Mouse (Mus musculus) left cerebral cortex, adult 9 months (tissue): Measurements from ENCODE around the gene Slc9a7.
A peak's percentile ranks its signal among the peaks of the same experiment; 100 is the strongest.

ENCODE experiments used
- DNase-seq, 2 experiments: peaks; one replicate each; pipeline ENCODE4 v3.0.0; 2022; ENCODE audit warnings: low spot score in 2 of 2

Gene Slc9a7

DNA sequence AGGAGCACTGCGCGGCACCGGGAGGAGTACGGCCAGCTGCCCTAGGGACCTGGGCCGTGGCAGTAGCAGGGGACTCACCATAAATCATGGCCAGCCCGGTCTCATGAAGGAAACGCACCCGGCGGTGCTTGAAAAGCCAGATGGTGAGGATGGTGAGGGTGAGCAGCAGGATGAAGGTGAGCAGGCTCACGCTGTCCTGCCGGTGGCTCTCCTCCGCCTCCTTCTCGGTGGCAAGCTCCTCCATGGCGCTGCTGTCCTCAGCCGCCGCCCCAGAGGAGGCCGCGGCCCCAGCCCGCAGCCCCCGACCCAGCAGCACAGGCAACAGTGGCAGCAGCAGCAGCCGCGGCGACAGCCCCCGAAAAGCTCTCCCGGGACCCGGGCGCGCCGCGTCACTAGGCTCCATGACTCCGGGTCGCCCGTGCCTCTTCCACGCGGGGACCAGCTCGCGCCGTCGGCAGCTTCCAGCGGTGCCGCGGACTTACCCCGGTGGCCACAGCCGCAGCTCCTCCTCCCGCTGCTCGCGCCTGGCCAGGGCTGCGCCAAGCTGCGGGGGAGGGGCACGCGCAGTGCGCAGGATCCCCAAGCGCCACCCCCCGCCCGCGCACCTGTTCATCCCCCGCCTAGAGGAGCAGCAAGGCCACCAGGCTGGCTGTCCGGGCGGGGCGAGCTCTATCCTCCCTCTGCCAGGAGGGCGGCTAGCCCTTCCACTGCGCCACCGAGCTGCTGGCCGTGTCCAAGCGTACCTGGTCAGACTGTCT lies at the start of gene Slc9a7:
Gene Slc9a7 (minus strand): TSS at position 526 of the 758 bp plus-strand sequence.
- peak in 1 of 2 experiments; percentile 58 for DNase-seq

DNA sequence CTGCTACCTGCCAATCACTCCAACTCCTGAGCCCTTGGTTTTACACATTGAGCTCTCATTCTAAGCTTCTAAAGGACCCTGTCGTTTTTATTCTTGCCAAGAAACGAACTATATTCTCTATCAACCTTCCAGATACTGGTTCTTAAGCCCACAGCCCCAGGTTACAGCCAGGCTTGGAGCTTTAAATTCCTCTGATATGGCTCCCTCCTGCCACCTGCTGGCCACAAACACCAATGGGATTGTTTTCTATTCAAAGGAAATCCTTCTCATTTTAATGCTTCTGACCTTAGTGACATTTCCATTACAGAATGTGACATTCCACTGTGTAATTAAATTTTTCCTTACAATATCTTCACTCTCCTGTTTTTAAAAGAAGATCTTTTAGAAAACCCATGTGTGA lies 44.1 kb upstream of the Slc9a7 start:
- DNase-seq = peak in 1 of 2 experiments; percentile 36

DNA sequence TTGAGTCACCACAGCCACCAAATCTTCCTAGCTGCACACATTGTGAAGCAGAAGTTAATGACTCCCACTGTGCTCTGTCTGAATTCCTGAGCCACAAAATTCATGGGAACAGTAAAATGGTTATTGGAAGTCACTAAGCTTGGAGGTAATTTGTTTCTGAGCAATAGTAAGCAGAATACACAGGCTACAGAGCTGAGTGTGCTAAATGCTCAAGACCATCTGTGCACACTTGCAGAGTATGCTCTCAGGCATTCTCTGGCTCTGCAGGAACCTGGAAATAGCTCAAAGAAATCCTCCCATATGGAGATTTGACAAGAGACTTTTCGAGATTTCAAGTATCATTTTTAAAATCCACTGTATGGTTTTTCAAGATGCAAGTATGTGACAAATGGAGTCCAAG lies 41.1 kb upstream of the Slc9a7 start:
- peak in 1 of 2 experiments; percentile 31 for DNase-seq

DNA sequence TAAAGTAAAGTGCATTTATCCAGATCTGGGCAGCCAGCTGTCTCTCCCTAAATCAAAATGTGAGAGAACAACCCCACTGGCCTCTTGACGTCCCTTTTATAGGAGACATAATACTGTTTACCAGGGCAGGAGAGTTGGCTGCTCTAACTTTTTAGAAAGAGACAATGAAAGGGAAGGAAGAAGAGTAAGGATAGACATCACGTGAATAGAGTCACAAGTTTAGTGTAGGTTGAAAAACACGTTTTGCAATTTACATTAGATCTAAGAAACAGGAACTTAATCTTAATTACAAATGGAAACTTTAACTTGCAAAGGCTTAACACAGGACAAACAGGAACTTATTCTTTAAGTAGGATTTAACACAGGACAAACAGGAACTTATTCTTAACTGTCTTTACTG lies 15.6 kb upstream of the Slc9a7 start:
- DNase-seq = no peak

DNA sequence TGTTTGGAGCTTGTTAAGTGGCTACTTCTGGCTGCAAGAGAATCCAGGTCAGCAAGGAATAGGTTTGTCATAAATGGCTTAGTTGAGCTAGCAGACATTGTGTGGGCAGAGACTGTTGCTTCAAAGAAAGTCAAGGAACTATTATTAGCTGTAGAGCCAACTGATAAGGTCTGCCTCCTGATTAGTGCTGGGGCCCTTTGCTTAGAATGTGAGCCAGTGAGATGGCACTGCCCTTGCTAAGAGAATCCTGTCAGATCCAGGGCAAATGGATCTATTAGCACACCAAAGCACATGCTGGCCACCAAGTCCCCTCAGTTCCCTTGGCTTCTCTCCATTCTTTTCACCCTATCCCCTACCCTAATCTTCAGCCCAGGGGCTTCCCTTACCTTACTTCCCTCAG lies 14.3 kb upstream of the Slc9a7 start:
- no peak for DNase-seq

DNA sequence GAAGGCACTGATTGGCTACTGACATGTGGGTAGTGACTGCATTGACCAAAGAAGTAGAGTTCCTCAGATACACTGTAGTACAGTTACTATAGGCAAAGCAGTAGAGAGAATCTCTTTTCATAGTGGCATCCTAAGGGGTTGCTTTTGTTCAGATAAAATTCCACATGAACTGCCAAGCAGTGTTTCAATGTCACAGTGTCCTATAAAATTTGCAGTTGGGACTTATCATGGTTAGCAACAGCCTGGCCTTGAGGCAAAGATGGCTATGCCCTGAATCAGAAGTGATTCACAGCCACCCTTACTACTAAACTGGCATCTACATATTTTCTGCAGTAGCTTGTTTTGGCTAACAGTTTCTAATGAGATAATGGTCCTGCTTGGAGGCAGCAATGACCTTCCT lies 11.7 kb upstream of the Slc9a7 start:
- no peak for DNase-seq

DNA sequence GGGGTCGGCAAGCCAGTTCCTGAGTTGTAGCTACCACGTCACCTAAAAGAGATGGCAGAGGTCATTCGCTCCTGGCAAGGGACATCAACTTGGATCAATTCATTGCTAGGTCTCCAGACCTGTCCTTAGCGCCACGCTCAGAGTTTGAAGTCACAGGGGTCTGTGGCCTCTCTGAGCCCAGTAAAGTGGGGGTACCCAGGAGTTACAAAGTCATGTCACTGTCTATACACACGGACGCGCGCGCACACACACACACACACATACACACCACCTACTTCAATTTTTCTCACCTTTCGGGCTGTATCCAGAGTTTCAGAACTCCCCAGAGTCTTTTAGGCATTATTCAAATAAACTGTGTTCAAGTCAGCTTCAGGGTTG lies 422 bp upstream of the Slc9a7 start:
- no peak for DNase-seq

DNA sequence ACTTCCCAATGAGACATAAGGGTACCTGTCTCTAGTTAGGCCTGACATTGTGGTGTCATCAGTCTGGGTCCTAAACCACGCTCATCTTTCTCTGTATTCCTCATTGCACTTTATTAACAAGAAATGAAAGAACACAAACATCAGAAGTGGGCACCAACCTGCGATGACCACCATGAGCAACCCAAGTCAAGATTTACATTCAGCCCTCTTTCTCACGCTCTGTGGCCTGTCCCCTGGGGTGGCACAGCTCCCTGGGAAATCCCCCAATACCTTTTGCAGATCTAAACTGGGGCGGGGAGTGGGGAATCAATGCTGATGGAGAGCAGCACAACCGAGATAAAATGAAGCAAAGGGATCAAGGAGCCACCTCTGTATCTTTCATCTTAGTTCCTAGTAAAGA lies 892 bp downstream of the Slc9a7 start:
- no peak for DNase-seq

DNA sequence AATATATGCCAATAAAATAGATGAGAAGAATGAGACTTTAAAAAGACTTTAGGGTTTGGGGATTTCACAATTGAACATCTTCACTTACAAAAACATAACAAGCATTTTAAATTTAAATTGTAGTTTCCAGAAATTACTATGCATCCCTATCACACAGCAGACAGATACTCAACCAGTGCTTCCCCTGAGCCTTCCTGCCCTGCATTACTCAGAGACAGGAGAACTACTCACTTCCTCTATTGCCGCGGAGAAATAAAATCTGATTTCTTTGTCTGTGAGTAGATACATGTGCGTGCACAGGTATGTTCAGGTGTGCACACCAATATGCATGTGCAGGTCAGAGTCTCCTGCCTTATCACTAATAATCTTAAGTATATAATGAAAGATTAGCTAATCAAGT lies 2.9 kb downstream of the Slc9a7 start:
- DNase-seq = no peak

DNA sequence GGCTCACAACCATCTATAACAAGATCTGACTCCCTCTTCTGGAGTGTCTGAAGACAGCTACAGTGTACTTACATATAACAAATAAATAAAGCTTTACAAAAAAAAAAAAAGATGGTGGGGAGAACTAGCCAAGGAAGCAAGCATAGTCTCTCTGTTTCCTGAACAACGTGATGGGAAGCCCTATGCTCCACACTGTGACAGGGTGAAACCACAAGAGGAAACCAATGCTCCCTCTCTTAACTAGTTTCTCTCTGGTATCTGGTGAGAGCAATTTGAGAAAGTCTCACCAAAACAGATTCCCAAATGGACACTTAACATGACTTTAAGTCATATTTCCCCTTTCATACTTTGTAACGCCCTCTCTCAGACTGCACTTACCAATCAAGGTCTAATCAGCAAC lies 5.4 kb downstream of the Slc9a7 start:
- DNase-seq = no peak

DNA sequence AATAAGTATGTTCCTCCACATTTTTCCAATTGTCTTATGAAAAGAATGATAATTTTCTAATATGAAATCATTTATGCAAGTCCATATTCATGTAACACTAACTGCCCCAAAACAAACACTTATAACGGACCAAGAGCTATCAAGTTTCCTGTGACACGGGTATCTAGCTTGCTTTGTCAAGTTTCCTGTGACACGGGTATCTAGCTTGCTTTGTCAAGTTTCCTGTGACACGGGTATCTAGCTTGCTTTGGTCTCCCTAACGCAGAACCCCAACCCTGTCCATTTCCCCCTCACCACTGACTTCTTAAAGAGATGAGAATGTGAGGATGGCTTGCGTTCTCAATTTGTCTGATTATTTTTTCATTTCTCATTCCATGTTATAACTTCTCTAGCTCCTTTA lies 12.2 kb downstream of the Slc9a7 start:
- no peak for DNase-seq

DNA sequence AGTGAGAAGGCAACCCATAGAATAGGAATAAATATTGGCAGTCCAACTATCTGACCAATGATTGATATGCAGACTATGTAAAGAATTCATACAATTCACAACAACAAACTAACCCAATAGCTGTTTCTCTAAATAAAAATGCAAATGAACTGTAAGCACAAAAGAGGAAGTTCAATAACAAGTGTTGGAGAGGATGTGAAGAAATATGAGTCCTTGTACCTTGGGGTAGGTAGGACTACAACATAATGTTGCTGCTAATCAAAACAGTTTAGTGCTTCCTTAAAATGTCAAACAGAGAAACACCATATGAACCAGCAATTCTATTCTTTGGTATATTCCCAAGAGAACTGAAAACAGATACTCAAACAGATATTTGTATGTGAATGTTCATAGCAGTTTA lies 17.8 kb downstream of the Slc9a7 start:
- DNase-seq = no peak

DNA sequence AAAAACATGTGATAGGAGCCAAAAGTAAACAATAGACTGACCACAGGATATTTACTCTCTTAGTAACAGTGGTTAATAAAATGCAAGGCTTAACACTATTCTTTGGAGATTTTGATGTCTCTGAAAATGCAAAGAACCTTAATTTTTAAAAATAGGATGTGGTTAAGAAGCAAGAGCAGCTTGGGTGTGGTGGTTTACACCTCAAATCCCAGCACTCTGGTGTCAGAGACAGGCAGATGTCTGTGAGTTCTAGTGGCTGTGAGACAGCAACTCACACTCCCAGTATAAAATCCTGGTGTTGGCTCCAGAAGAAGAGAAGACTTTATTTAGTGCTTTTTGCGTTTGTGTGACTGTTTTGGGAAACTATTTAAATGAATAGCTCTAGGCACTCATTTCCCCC lies 19.6 kb downstream of the Slc9a7 start:
- no peak for DNase-seq

DNA sequence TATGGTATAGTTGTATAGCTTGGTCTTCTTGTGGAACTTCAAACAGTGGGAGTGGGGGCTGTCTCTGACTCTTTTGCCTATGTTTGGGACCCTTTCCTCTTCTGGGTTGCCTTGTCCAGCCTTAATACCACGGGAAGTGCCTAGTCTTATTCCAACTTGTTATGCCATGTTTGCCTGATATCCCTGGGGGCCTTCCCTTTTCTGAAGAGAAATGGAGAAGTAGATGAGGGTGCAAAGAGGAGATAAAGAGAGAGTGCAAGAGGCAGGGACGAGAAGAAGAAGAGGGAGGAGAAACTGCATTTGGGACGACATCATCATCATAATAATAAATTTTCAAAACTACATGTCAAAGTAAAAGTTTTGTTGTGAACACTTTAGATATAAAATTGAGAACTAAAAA lies 21.6 kb downstream of the Slc9a7 start:
- no peak for DNase-seq

DNA sequence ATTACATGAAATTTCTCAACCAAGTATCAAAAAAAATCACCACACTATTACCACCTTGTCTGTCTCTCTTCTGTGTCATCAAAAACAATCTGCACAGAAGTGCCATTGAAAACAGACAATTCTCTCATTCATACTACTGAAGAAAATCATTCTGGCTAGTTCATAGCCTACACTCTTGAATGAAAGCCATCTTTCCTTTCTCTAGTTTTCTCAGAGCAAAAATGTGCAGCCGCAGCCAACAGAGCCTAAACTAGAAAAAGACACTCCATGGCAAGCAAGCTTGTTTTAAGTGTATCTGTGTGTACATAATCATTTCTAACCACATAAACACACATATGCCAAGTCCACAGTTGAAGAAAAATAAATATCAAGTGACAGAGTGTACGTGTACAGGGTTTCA lies 27.2 kb downstream of the Slc9a7 start:
- DNase-seq = no peak

DNA sequence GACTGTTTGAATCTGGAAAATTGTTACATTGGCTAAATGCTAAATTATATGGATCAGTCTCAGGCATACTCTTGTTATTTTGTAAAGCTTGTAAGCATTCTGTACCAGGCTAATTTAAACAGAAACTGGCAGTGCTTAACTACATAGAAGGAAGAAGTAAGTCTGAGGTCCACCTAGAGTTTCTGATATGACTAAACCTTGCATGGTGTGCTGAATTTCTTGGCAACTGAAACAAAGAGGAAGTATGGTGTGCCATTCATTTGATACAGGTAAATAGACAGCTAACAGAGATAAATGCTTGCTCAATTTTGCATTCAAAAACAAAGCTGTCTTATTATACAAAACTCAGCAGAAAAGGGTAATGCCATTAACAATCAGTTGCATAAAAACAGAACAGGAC lies 63.5 kb downstream of the Slc9a7 start:
- DNase-seq = no peak

DNA sequence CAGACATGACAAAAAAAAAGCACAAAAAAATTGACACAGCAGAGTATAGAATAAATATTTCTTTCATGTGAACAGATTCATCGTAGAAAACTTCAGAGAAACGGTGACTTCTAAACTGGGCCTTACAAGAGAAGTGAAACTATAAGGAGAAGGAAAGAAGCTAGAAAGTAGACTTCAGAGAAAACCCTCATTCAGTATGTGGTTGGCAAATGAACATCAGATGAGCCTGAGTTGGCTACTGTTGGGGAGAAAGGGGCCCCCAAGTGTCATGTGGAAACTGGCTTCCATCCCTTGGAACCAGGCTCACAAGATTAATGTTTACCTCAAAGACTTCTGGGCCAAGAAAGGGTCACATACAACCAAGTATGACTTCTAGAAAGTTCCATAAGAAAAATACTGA lies 70.1 kb downstream of the Slc9a7 start:
- no peak for DNase-seq

DNA sequence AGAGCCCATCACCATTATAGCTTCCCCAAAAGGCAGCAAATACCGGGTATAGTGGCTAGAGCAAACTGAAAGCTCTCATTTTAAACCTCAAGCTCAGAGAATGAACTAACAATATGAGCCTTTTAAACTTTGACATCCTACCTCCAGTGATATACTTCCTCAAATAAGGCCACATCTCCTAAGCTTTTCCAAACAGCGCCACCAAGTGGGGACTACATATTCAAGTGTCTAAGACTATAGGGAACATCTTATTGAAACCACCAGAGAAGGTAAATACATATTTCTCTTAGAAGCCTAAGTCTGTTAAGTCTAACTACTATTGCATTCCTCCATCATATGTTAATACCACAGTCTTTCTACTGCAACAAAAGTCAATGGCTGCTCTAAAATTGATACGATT lies 106.0 kb downstream of the Slc9a7 start:
- no peak for DNase-seq

DNA sequence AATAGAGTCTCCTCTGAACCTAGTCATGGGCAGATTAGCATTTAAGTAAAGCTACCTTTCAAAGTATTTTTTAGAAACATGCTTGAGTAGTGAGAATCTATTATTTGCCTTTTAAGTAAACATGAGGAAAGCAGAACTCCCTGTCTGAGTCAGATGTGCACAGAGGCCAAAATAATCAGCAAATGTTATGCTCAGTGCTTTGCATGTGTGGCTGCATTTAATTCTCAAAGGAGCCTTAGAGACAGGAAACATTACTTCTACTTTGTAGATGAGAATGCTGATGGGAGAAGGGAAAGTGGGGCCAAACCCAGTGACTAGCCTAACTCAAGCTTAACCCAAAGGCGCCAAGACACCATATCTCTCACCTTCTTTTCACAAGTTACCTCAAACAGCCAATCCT lies 114.8 kb downstream of the Slc9a7 start:
- no peak for DNase-seq

DNA sequence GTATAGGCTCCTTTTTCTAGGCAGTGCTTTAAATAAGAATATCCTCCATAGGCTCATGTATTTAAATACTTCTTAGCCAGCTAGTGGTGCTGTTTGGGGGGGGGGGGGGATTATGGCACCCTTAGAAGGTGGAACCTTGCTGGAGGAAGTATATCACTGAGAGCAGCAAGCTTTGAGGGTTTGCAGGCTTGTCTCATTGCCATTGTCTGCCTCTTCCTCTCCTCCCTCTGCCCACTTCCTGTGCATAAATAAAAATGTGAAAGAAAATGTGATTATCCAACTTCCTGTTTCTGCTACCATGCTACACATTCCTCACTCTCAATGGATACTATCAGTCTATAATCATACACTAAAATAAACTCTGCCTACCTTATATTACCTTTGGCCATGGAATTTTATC lies 123.2 kb downstream of the Slc9a7 start:
- no peak for DNase-seq

DNA sequence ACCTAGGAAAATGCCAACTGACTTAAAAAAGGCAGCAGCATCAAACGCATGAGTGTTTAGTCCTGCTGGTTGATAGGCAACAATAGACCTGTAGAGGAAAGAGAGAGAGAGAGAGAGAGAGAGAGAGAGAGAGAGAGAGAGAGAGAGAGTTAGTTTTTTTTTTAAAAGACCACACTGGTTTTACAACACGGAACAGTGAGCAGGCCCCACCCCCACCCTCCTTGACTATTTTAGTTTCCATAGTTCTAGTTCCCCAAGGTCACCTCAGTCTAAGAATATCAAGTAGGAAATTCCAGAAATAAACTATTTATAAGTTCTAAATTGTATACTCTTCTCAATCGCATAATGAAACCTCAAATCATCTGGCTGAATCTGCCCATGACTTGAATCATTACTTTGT lies 126.6 kb downstream of the Slc9a7 start:
- DNase-seq = no peak

DNA sequence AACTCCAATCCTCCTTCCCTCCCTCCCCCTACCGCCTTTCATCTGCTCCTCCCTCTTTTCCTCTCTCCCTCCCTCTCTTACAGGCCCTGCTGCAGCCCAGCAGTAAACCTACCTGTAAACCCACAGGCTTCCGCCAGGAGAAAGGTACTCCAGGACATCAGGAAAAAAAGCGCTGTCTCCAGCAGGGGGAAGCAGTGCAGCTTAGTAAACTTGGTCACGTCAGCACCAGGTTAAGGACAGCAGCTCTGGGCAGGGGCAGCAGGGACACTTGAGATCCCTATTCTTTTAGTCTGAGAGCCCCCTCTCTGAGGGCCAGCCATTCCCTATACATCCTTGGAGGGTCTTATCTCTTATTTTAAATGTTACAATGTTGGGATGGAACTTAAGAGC lies 129.3 kb downstream of the Slc9a7 start:
- DNase-seq = peak in 1 of 2 experiments; percentile 23

DNA sequence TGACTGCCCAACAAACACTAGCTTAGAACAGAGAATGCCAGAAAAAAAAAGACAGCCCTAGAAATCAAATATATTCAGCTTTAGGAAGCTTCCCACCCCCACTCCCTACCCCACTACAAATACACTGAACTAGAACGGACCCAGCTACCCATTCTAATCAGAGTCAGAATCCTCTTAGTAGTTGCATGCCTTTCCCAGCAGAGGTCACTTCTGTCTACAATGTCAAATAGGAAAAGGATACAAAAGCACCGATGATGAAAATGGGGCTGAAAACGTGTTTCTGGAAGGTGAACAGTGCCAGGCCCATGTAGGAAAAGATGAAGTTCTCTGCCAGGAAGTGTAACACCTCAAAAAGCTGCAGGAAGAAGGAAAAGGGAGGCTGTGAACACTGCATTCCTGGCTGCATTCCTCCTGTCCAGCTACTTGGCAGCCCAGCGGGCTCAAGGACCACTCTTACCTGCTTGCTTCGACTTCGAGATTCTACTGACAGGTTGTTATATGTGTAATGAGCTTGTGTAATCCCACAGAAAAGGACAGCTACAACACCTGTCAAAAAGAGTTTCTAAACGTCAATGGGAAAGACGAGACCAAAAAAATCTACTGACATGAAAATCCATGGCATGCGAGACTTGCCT lies 129.8 kb downstream of the Slc9a7 start:
- DNase-seq = no peak

DNA sequence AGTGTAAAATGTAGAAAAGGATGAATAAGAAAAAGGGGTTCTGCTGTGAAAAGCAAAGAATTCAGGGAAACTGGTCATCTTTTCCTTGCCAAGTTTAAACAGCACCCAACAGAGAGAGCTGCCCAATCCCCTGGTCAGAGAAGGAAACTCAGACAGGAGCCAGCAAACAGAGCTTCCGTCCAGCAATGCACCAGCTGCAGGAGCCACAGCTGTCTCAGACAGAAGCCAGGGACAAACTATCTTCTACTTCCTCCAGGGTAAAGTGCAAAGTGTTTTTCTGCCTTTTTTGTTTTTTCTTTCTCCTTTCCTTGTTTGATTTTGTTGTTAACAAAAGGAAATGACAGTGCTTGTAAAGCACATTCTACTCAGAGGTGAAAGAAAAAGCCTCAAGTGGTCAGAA lies 131.3 kb downstream of the Slc9a7 start:
- DNase-seq = no peak
